Mouse (Mus musculus): ENCODE data around the gene Tbxas1. TPM values are rescaled to one million over a fixed set of nuclear protein-coding genes. Genes with fewer than 3 reads are reported as not detected.
A peak's percentile ranks its signal among the peaks of the same experiment; 100 is the strongest.

Tbxas1 gene
- total and polyA plus RNA-seq, 2 experiments = 1.1 to 3.5 TPM

DNA sequence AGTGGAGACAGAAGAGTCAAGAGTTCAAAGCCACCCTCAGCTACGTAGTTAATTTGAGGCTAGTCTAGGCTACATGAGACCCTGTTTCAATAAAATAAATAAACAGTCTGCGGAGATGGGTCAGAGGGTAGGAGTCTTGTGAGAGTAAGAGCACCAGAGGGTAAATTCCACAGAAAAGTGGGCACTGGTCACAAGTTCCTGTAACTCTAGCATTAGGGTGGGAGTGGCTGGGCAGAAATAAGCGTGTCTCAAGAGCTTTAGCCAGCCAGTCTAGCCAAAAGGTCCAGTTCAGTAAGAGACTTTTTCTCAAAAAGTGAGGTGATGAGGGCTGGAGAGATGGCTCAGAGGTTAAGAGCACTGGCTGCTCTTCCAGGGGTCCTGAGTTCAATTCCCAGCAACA, 18.4 kb downstream of the Tbxas1 start:
- Histone ChIP-seq H3K9ac (ENCODE audit: low read depth, low read length) (no peak overlapping the region), H3K27ac (replicated peaks; ENCODE audit: insufficient read depth, low read depth, low read length) (no peak overlapping the region), H3K27me3 (ENCODE audit: control insufficient read depth, insufficient read depth, low read length) (no peaks in the 10 kb centered on the region), H3K36me3 (ENCODE audit: control insufficient read depth, insufficient read depth, low read length) (no peaks in the 10 kb centered on the region), H3K4me3 (ENCODE audit: insufficient read depth, low read depth, low read length) (no peak overlapping the region), H3K4me1 (ENCODE audit: control insufficient read depth, insufficient read depth, low read length) (no peaks in the 10 kb centered on the region), H3K79me2 (ENCODE audit: control insufficient read depth, insufficient read depth, low read length) (no peaks in the 10 kb centered on the region)
- DNase-seq (ENCODE audit: extremely low read depth, low read depth, low spot score) = no peak
- 93% methylated on average over 3 of the region's 3 CpGs for WGBS
- no peak for TF ChIP-seq CTCF (IDR thresholded peaks at IDR 0.05; ENCODE audit: low read depth, low read length)

DNA sequence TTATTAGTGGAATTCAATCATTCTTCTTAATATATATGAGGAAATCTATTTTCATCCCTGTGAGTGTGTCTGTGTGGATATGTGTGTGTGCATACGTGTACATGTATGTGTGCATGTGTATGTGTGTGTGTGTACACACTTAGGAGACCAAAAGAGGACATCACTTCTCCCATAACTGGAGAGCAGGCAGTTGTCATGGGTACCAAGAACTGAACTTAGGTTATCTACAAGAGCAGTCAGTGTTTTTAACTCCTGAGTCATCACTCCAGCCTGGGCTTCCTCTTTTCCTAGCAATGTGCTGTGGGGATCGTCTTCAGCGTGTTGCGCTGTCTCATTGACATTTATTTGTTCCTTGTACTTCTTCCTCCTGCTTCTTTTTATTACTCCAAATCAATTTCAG, 24.9 kb downstream of the Tbxas1 start:
- WGBS = 84% methylated on average over 4 of the region's 4 CpGs
- Histone ChIP-seq H3K4me3 (ENCODE audit: insufficient read depth, low read depth, low read length) (no peak overlapping the region), H3K4me1 (ENCODE audit: control insufficient read depth, insufficient read depth, low read length) (peaks cover 4% of the 10 kb centered on the region; the same call in 1 of the 2 replicates)

DNA sequence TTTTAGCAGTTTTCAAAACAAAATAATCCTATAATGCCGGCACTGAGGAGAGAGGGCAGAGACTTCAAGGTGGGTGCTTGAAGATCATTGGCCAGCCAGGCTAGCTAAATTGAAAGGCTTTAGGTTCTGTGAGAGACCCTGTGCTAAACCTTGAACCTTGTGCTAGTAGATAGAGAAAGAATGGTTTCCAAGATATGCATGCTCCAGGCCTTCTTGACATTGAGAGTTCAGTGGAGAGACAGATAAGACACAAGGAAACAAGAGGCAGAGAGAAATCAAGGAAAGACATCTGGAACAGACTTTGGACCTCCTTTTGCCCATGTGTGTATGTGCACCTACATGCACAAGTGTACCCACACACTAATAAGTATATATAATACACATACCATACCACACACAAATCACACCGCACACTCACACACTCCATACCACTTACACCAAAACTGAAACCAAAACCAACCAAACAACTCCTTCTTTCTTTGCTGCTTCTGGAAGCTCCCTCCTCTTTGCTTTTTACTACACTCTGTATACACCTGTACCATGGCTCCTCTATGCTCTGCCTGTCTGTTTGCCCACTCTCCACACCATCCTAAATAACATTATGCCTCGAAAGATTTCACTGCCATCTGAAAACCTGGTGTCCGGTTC, 25.4 kb downstream of the Tbxas1 start:
- H3K4me3 ChIP-seq (ENCODE audit: insufficient read depth, low read depth, low read length) = no peak overlapping the region
- 87% methylated on average over 4 of the region's 4 CpGs for WGBS
- no peak for DNase-seq (ENCODE audit: extremely low read depth, low read depth, low spot score)

More for the DNA sequence above, 24.9 kb downstream of the Tbxas1 start:
- Histone ChIP-seq H3K79me2 (ENCODE audit: control insufficient read depth, insufficient read depth, low read length) (no peaks in the 10 kb centered on the region), H3K27ac (replicated peaks; ENCODE audit: insufficient read depth, low read depth, low read length) (no peak overlapping the region), H3K9ac (ENCODE audit: low read depth, low read length) (no peak overlapping the region), H3K36me3 (ENCODE audit: control insufficient read depth, insufficient read depth, low read length) (no peaks in the 10 kb centered on the region), H3K27me3 (ENCODE audit: control insufficient read depth, insufficient read depth, low read length) (no peaks in the 10 kb centered on the region)
- no peak for TF ChIP-seq POLR2A (IDR thresholded peaks at IDR 0.05; ENCODE audit: extremely low read depth, insufficient read depth, low read length)
- TF ChIP-seq CTCF (IDR thresholded peaks at IDR 0.05; ENCODE audit: low read depth, low read length) = no peak
- DNase-seq (ENCODE audit: extremely low read depth, low read depth, low spot score) = peak; percentile 41

DNA sequence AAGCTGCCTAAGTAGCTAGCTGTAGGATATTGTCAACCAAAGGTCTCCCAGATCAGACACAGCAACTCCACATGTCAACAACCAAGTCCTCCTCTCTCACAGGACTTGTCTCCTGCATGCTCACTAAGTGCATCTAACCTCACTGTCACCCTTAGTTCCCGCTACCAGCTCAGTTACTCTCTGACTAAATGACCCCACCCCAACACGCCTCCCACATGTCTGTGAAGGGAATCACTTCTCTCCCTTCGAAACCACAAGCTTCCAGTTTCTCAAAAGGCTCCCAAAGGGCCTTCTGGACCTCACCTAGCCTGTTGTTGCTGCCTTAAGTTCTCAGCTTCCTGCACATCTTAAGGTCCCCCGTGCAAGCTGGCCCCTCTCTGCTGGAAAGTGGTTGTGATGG, 25.9 kb downstream of the Tbxas1 start:
- TF ChIP-seq POLR2A (IDR thresholded peaks at IDR 0.05; ENCODE audit: extremely low read depth, insufficient read depth, low read length) = no peak
- TF ChIP-seq CTCF (IDR thresholded peaks at IDR 0.05; ENCODE audit: low read depth, low read length) = no peak
- Histone ChIP-seq H3K27ac (replicated peaks; ENCODE audit: insufficient read depth, low read depth, low read length) (no peak overlapping the region; the same call in 1 of the 2 replicates), H3K36me3 (ENCODE audit: control insufficient read depth, insufficient read depth, low read length) (no peaks in the 10 kb centered on the region), H3K27me3 (ENCODE audit: control insufficient read depth, insufficient read depth, low read length) (no peaks in the 10 kb centered on the region), H3K4me3 (ENCODE audit: insufficient read depth, low read depth, low read length) (no peak overlapping the region), H3K9ac (ENCODE audit: low read depth, low read length) (no peak overlapping the region), H3K4me1 (ENCODE audit: control insufficient read depth, insufficient read depth, low read length) (peaks cover 4% of the 10 kb centered on the region; the same call in 1 of the 2 replicates), H3K79me2 (ENCODE audit: control insufficient read depth, insufficient read depth, low read length) (no peaks in the 10 kb centered on the region)
- 92% methylated on average over 4 of the region's 4 CpGs for WGBS
- DNase-seq (ENCODE audit: extremely low read depth, low read depth, low spot score) = peak; percentile 15

More for the DNA sequence above, 25.4 kb downstream of the Tbxas1 start:
- Histone ChIP-seq H3K79me2 (ENCODE audit: control insufficient read depth, insufficient read depth, low read length) (no peaks in the 10 kb centered on the region), H3K27me3 (ENCODE audit: control insufficient read depth, insufficient read depth, low read length) (no peaks in the 10 kb centered on the region), H3K4me1 (ENCODE audit: control insufficient read depth, insufficient read depth, low read length) (peaks cover 4% of the 10 kb centered on the region; the same call in 1 of the 2 replicates), H3K9ac (ENCODE audit: low read depth, low read length) (no peak overlapping the region), H3K27ac (replicated peaks; ENCODE audit: insufficient read depth, low read depth, low read length) (peak overlapping the region; percentile 35; the same call in 1 of the 2 replicates), H3K36me3 (ENCODE audit: control insufficient read depth, insufficient read depth, low read length) (no peaks in the 10 kb centered on the region)
- TF ChIP-seq CTCF (IDR thresholded peaks at IDR 0.05; ENCODE audit: low read depth, low read length) (no peak), POLR2A (IDR thresholded peaks at IDR 0.05; ENCODE audit: extremely low read depth, insufficient read depth, low read length) (no peak)

DNA sequence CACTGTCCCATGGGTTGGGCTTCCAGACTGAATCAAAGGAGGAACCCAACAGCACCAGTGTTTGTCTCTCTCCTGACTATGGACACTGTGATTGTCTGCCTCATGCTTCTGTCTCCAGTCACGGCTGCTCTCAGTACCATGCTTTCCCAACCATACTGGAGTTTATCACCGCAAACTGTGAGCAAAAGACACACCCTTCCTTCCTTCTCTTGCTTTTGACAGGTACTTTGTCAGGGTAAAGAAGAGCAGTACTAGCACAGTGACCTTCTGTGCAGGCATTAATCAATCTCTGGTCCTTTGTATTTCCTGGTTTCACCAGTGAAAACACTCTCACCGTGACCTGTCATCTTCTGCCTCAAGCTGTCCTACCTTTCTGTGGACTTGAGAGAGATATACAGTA, 26.4 kb downstream of the Tbxas1 start:
- no peak overlapping the region for H3K27ac ChIP-seq (replicated peaks; ENCODE audit: insufficient read depth, low read depth, low read length)

DNA sequence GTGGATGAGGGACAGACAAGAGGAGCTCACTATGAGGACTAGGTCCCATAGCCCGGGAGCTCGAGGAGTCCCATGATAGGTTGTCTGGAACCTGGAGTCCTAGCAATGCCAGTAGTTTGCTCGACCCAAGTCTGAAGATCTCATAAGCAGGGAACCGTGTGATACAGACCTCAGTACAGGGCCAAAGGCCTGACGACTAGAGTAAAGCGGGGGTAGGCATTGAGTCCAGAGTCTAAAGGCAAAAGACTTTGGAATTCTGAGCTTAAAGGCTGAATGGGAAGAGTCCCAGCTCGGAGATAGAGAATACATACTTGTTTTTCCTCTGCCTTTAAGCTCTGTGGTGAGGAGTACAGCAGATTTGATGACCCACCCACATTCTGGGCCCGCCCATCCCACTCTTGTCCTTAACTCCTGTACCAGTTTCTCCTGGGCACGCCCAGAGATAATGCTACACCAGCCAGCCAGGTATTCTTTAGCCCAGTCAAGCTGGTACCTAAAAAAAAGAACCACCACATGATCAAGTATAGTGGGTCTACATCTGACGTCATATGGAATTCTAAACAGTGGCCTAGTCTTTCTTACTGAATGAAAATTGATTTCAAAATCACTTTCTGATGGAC, 27.7 kb downstream of the Tbxas1 start:
- Histone ChIP-seq H3K27me3 (ENCODE audit: control insufficient read depth, insufficient read depth, low read length) (no peaks in the 10 kb centered on the region), H3K9ac (ENCODE audit: low read depth, low read length) (no peak overlapping the region), H3K27ac (replicated peaks; ENCODE audit: insufficient read depth, low read depth, low read length) (no peak overlapping the region), H3K4me1 (ENCODE audit: control insufficient read depth, insufficient read depth, low read length) (peaks cover 4% of the 10 kb centered on the region; the same call in 1 of the 2 replicates), H3K79me2 (ENCODE audit: control insufficient read depth, insufficient read depth, low read length) (no peaks in the 10 kb centered on the region), H3K36me3 (ENCODE audit: control insufficient read depth, insufficient read depth, low read length) (no peaks in the 10 kb centered on the region), H3K4me3 (ENCODE audit: insufficient read depth, low read depth, low read length) (no peak overlapping the region)
- DNase-seq (ENCODE audit: extremely low read depth, low read depth, low spot score) = no peak
- WGBS = 87% methylated on average over 10 of the region's 10 CpGs
- TF ChIP-seq POLR2A (IDR thresholded peaks at IDR 0.05; ENCODE audit: extremely low read depth, insufficient read depth, low read length) (no peak), CTCF (IDR thresholded peaks at IDR 0.05; ENCODE audit: low read depth, low read length) (no peak)

More for the DNA sequence above, 26.4 kb downstream of the Tbxas1 start:
- Histone ChIP-seq H3K27me3 (ENCODE audit: control insufficient read depth, insufficient read depth, low read length) (no peaks in the 10 kb centered on the region), H3K4me1 (ENCODE audit: control insufficient read depth, insufficient read depth, low read length) (peaks cover 4% of the 10 kb centered on the region; the same call in 1 of the 2 replicates), H3K79me2 (ENCODE audit: control insufficient read depth, insufficient read depth, low read length) (no peaks in the 10 kb centered on the region), H3K36me3 (ENCODE audit: control insufficient read depth, insufficient read depth, low read length) (no peaks in the 10 kb centered on the region), H3K9ac (ENCODE audit: low read depth, low read length) (no peak overlapping the region), H3K4me3 (ENCODE audit: insufficient read depth, low read depth, low read length) (no peak overlapping the region)
- no peak for TF ChIP-seq CTCF (IDR thresholded peaks at IDR 0.05; ENCODE audit: low read depth, low read length)
- TF ChIP-seq POLR2A (IDR thresholded peaks at IDR 0.05; ENCODE audit: extremely low read depth, insufficient read depth, low read length) = no peak
- no peak for DNase-seq (ENCODE audit: extremely low read depth, low read depth, low spot score)
- 77% methylated on average over 3 of the region's 3 CpGs for WGBS
